Comparison of ENCODE assay signal across 9 mouse cellular contexts in the genomic region with DNA sequence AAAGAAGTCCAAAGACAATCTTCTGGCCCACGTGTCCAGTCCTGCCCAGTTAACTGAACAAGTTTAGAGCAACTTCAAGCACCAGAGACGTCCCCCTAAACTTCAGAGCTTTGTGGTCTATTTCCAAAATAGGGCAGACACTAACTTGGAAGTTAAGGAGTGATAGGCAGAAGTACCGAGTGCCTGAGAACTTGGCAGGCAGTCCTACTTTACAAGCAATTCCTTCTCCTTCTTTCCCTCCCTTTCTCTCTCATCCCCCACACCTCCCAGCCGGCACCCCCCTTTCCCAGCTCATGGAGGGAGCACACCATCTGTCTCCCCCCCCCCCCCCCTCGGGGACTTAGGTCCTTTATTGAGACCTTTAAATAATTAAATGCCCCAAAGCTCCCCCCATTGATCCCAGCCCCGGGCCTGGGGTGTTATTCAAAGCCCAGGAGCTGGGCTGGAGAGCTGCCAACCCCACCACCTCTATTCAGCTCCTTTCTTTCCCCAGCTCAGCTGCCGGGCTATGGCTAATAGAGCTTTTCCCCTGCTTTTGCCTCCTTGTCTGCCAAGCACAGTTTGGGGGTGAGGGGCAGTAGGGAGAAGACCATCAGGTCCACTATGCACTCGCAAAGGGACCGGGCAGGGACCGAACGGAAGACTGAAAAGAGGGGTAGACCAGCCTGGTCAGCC. TPM values are rescaled to one million over a fixed set of nuclear protein-coding genes. Genes with fewer than 3 reads are reported as not detected.
DNase-seq lines count a peak whose midpoint lies in the region; ATAC-seq lines count a peak whose summit lies in the region.
"Had no signal": no experiment of that assay in that cellular context is flagged by ENCODE, and none has a peak within 500 bp of the region (broad histone marks: within the 10 kb centered on the region; RNA-seq: fewer than 3 reads in every experiment).

No protein-coding gene starts in this region.

- WGBS in heart, embryonic 11.5 days (ENCODE audit: insufficient replicate concordance) = 19% methylated on average over 11 of the region's 11 CpGs
- WGBS in intestine, embryonic 16.5 days = 29% methylated on average over 10 of the region's 11 CpGs
- WGBS in neural tube, embryonic 12.5 days = 5% methylated on average over 11 of the region's 11 CpGs

- H3K4me2 ChIP-seq in heart, embryonic 11.5 days = peak overlapping the region; percentile 67
- H3K4me2 ChIP-seq in intestine, embryonic 16.5 days (ENCODE audit: low read depth, low read length) = peak overlapping the region; percentile 40; the same call in 1 of the 2 replicates
- H3K4me2 ChIP-seq in neural tube, embryonic 12.5 days (replicated peaks) = peak overlapping the region; percentile 70

- intact Hi-C loops in heart, postnatal 25 days (cut with DNase I) = loop anchor here (2.0 kb wide), 1 partner anchor 14 kb away; no protein-coding TSS in a partner anchor

- no peak for ATAC-seq in heart, embryonic 11.5 days (replicated peaks; ENCODE audit: insufficient number of reproducible peaks, low FRiP score, low TSS enrichment)
- ATAC-seq in intestine, embryonic 16.5 days = no peak
- ATAC-seq in neural tube, embryonic 12.5 days (ENCODE audit: low FRiP score, low read depth) = peak; percentile 66

- H3K9me3 ChIP-seq in heart, embryonic 11.5 days (replicated peaks; ENCODE audit: control insufficient read depth, low read length) = no peaks in the 10 kb centered on the region
- H3K9me3 ChIP-seq in intestine, embryonic 16.5 days (ENCODE audit: control insufficient read depth, low read length) = no peaks in the 10 kb centered on the region
- H3K9me3 ChIP-seq in neural tube, embryonic 12.5 days = no peaks in the 10 kb centered on the region
- H3K9me3 ChIP-seq: G1E had no signal

- no peak for DNase-seq in heart, postnatal 25 days (ENCODE audit: low spot score)
- DNase-seq in spleen, postnatal 10 days (ENCODE audit: low spot score in 2 of 2) = peak; percentile 42 to 43
- DNase-seq in spleen, postnatal 36 days (ENCODE audit: low spot score in 2 of 2) = no peak
- DNase-seq in adrenal gland, postnatal 36 days = no peak
- DNase-seq in spleen, postnatal 14 days (ENCODE audit: low spot score in 2 of 2) = no peak

- peak overlapping the region; percentile 74 for H3K9ac ChIP-seq in heart, embryonic 11.5 days (ENCODE audit: low read depth, low read length)
- H3K9ac ChIP-seq in intestine, embryonic 16.5 days (ENCODE audit: low read depth, low read length) = peak overlapping the region; percentile 64
- H3K9ac ChIP-seq in neural tube, embryonic 12.5 days = peak overlapping the region; percentile 40; the same call in 1 of the 2 replicates

- peaks cover 63% of the 10 kb centered on the region for H3K4me1 ChIP-seq in heart, embryonic 11.5 days (ENCODE audit: control insufficient read depth, insufficient read depth, low read length)
- peaks cover 72% of the 10 kb centered on the region for H3K4me1 ChIP-seq in intestine, embryonic 16.5 days (ENCODE audit: control insufficient read depth, insufficient read depth, low read length)
- H3K4me1 ChIP-seq in neural tube, embryonic 12.5 days = peaks cover 83% of the 10 kb centered on the region

- H3K4me3 ChIP-seq in heart, embryonic 11.5 days (ENCODE audit: low read depth, low read length) = peak overlapping the region; percentile 20; the same call in 1 of the 2 replicates
- no peak overlapping the region for H3K4me3 ChIP-seq in intestine, embryonic 16.5 days (ENCODE audit: low read length)
- H3K4me3 ChIP-seq in neural tube, embryonic 12.5 days = no peak overlapping the region

- no peaks in the 10 kb centered on the region for H3K36me3 ChIP-seq in heart, embryonic 11.5 days (ENCODE audit: control insufficient read depth, insufficient read depth, low read length)
- H3K36me3 ChIP-seq in intestine, embryonic 16.5 days (ENCODE audit: control insufficient read depth, insufficient read depth, low read length) = no peaks in the 10 kb centered on the region
- H3K36me3 ChIP-seq in neural tube, embryonic 12.5 days = no peaks in the 10 kb centered on the region
- H3K36me3 ChIP-seq: G1E had no signal

- H3K27me3 ChIP-seq in heart, embryonic 11.5 days (ENCODE audit: control insufficient read depth, insufficient read depth, low read length) = no peaks in the 10 kb centered on the region
- no peaks in the 10 kb centered on the region for H3K27me3 ChIP-seq in intestine, embryonic 16.5 days (replicated peaks; ENCODE audit: control insufficient read depth, insufficient read depth, low read length)
- H3K27me3 ChIP-seq in neural tube, embryonic 12.5 days (replicated peaks) = no peaks in the 10 kb centered on the region

- peak overlapping the region; percentile 88 for H3K27ac ChIP-seq in heart, embryonic 11.5 days (ENCODE audit: low read depth, low read length)
- peak overlapping the region; percentile 92 for H3K27ac ChIP-seq in intestine, embryonic 16.5 days (ENCODE audit: low read length)
- peak overlapping the region; percentile 95 for H3K27ac ChIP-seq in neural tube, embryonic 12.5 days

RNA-seq across cellular contexts. Expression of a gene that starts 16.4 kb away (rescaled TPM):
- 31.7 and 35.6 TPM in 2 replicates for polyA plus RNA-seq in heart, embryonic 11.5 days (2014; fragmentation: Nextera tagmentation; extraction: Ambion mirVana)
- 10 to 100 TPM; 25.7 to 29.2 TPM for total RNA-seq in heart, postnatal 25 days (2021)
- 42.9 and 43.2 TPM in 2 replicates for polyA plus RNA-seq in intestine, embryonic 16.5 days (2015; fragmentation: Nextera tagmentation; extraction: Ambion mirVana)
- polyA plus RNA-seq in neural tube, embryonic 12.5 days (2016; fragmentation: Nextera tagmentation; extraction: Ambion mirVana) = 114 and 120 TPM in 2 replicates
- total RNA-seq in adrenal gland, postnatal 36 days (2021) = 10 to 100 TPM; 38.7 to 39.1 TPM

RNA-seq across cellular contexts. Expression of a gene that starts 25.5 kb away (rescaled TPM):
- 10.6 and 13.4 TPM in 2 replicates for polyA plus RNA-seq in heart, embryonic 11.5 days (2014; fragmentation: Nextera tagmentation; extraction: Ambion mirVana)
- 10 to 100 TPM; 11.6 to 12.1 TPM for total RNA-seq in heart, postnatal 25 days (2021)
- 8.7 and 8.8 TPM in 2 replicates for polyA plus RNA-seq in intestine, embryonic 16.5 days (2015; fragmentation: Nextera tagmentation; extraction: Ambion mirVana)
- 16.8 and 20.5 TPM in 2 replicates for polyA plus RNA-seq in neural tube, embryonic 12.5 days (2016; fragmentation: Nextera tagmentation; extraction: Ambion mirVana)
- 1 to 10 TPM; 9.3 to 9.8 TPM for total RNA-seq in adrenal gland, postnatal 36 days (2021)
- polyA plus RNA-seq: G1E had no signal

RNA-seq across cellular contexts. Expression of a gene that starts 48.5 kb away (rescaled TPM):
- 1.7 and 1.9 TPM in 2 replicates for polyA plus RNA-seq in heart, embryonic 11.5 days (2014; fragmentation: Nextera tagmentation; extraction: Ambion mirVana)
- total RNA-seq in heart, postnatal 25 days (2021) = not detected
- not detected in 2 replicates for polyA plus RNA-seq in intestine, embryonic 16.5 days (2015; fragmentation: Nextera tagmentation; extraction: Ambion mirVana)
- 0.15 and 0.38 TPM in 2 replicates for polyA plus RNA-seq in neural tube, embryonic 12.5 days (2016; fragmentation: Nextera tagmentation; extraction: Ambion mirVana)
- total RNA-seq in adrenal gland, postnatal 36 days (2021) = not detected
- total RNA-seq: G1E had no signal
- polyA plus RNA-seq: G1E had no signal

Comparison
In these comparisons a context has a peak if more than half of its experiments do, and no peak if none do; other contexts are left out.
1. DNase-seq: peak in spleen, postnatal 10 days (2 of 2); none in heart, postnatal 25 days (single experiment), spleen, postnatal 36 days (0 of 2), adrenal gland, postnatal 36 days (0 of 2) and spleen, postnatal 14 days (0 of 2).
2. Peak in every context shown above with its lines, with median percentiles within 50 percentile points of each other: H3K27ac ChIP-seq, H3K4me2 ChIP-seq and H3K9ac ChIP-seq.